Mouse (Mus musculus): ENCODE data around the gene Dcun1d4.

DNA sequence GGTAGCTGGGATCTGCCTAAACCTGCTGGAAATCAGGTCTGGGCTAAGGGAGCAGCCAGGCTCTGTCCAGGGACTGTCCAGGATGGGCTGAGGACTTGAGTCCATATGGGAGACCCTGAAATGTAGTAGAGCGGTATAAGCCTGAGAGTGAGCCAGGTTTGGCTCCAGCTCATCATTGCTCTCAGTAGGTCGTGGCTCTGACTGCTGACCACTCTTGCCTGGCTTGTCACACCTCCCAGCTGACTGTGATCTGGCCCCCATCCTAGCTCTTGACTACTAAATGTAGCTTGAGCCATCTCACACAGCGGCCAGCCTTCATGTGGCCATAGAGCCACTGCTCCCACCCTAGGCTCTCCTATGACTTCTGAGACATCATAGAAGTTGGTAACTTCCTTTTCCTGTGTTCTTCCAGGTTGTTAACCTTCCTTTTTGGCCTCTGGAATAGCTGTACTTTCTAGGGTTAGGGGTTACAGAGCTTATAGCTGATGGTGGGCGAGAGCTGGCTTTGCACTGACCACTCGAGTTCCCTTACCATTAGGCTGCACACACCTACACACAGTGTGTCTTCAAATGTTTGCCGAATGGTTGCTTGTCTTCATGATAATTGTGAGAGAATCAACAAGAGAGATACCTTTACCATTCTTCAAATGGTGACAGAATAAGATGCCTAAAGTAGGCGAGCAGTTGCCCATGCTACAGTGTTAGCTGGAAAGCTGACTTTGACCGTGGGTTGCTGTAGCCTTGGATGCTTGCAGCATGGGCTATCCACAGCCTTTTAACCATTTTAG, 37.8 kb downstream of the Dcun1d4 start:
- no peak for TF ChIP-seq POLR2A (IDR thresholded peaks at IDR 0.05; ENCODE audit: borderline replicate concordance, low read depth, low read length)
- TF ChIP-seq CTCF (IDR thresholded peaks at IDR 0.05; ENCODE audit: low read depth, low read length), result no peak

All from bone marrow macrophage, adult 2 months (primary cell).